Mouse (Mus musculus): ENCODE measurements at regions not wholly inside any gene's neighbourhood (a gene's known extent, or its start where the extent isn't known, plus 50 kb on each side); places are given as distances from the start of the nearest gene placed in this dataset.

GRCm38 (mm10) chr8:49541337-49541736, 697.6 kb upstream of the Tenm3 start:
- TF ChIP-seq POLR2A (IDR thresholded peaks at IDR 0.05; ENCODE audit: borderline replicate concordance, extremely low read depth, insufficient read depth, insufficient read length, poor library complexity, severe bottlenecking) (no peak), CTCF (IDR thresholded peaks at IDR 0.05; ENCODE audit: borderline replicate concordance, extremely low read depth, insufficient read depth, insufficient read length) (no peak)
